Mouse (Mus musculus): ENCODE data around the gene Ttc29. TPM values are rescaled to one million over a fixed set of nuclear protein-coding genes. Genes with fewer than 3 reads are reported as not detected.
A peak's percentile ranks its signal among the peaks of the same experiment; 100 is the strongest.

Ttc29 gene
- 0.05 and 0.09 TPM in 2 replicates for polyA plus RNA-seq (2015; fragmentation: Nextera tagmentation; extraction: Ambion mirVana)

GRCm38 (mm10) chr8:78213074-78213473 is at the start of gene Ttc29:
Ttc29 (plus strand) TSS chr8:78213297.
- Histone ChIP-seq H3K4me1 (replicated peaks) (0 out of 2 replicates have a peak, but pooled peaks cover 3% of the 10 kb centered on the region), H3K9ac (no peak within 1 kb of the TSS), H3K36me3 (no peaks in the 10 kb centered on the region), H3K9me3 (replicated peaks) (no peaks in the 10 kb centered on the region), H3K27me3 (no peaks in the 10 kb centered on the region), H3K27ac (no peak within 1 kb of the TSS), H3K4me2 (peak within 1 kb of the TSS; percentile 25; the same call in 1 of the 2 replicates), H3K4me3 (no peak within 1 kb of the TSS)
- ATAC-seq (replicated peaks; ENCODE audit: insufficient number of reproducible peaks, insufficient read depth, low FRiP score, low read depth), result no peak; the same call in 1 of the 2 replicates
- 2% methylated on average over 11 of the region's 11 CpGs for WGBS

- 80% methylated on average over 1 of the region's 1 CpGs for WGBS
Measured at GRCm38 (mm10) chr8:78171351-78171750, 41.7 kb upstream of the Ttc29 start.

GRCm38 (mm10) chr8:78182654-78183053 is 30.4 kb upstream of the Ttc29 start:
- Histone ChIP-seq H3K4me3 (no peak overlapping the region), H3K4me1 (replicated peaks) (no peaks in the 10 kb centered on the region), H3K4me2 (no peak overlapping the region), H3K36me3 (no peaks in the 10 kb centered on the region), H3K27me3 (no peaks in the 10 kb centered on the region), H3K9ac (no peak overlapping the region), H3K9me3 (replicated peaks) (no peaks in the 10 kb centered on the region), H3K27ac (no peak overlapping the region)
- ATAC-seq (replicated peaks; ENCODE audit: insufficient number of reproducible peaks, insufficient read depth, low FRiP score, low read depth), result no peak
- WGBS, result 74% methylated on average over 7 of the region's 7 CpGs

More at GRCm38 (mm10) chr8:78171351-78171750, 41.7 kb upstream of the Ttc29 start:
- Histone ChIP-seq H3K9ac (no peak overlapping the region), H3K36me3 (no peaks in the 10 kb centered on the region), H3K27me3 (no peaks in the 10 kb centered on the region), H3K27ac (no peak overlapping the region), H3K9me3 (replicated peaks) (no peaks in the 10 kb centered on the region), H3K4me2 (no peak overlapping the region), H3K4me3 (no peak overlapping the region), H3K4me1 (replicated peaks) (no peaks in the 10 kb centered on the region)
- no peak for ATAC-seq (replicated peaks; ENCODE audit: insufficient number of reproducible peaks, insufficient read depth, low FRiP score, low read depth)

- WGBS, result 81% methylated on average over 6 of the region's 6 CpGs
- Histone ChIP-seq H3K9ac (no peak overlapping the region), H3K4me2 (no peak overlapping the region), H3K9me3 (replicated peaks) (no peaks in the 10 kb centered on the region), H3K27me3 (no peaks in the 10 kb centered on the region), H3K36me3 (no peaks in the 10 kb centered on the region), H3K4me1 (replicated peaks) (no peaks in the 10 kb centered on the region), H3K4me3 (no peak overlapping the region), H3K27ac (no peak overlapping the region)
- ATAC-seq (replicated peaks; ENCODE audit: insufficient number of reproducible peaks, insufficient read depth, low FRiP score, low read depth), result no peak
Measured at GRCm38 (mm10) chr8:78183414-78183813, 29.7 kb upstream of the Ttc29 start.

- ATAC-seq (replicated peaks; ENCODE audit: insufficient number of reproducible peaks, insufficient read depth, low FRiP score, low read depth), result no peak
- Histone ChIP-seq H3K36me3 (no peaks in the 10 kb centered on the region), H3K4me1 (replicated peaks) (no peaks in the 10 kb centered on the region), H3K4me2 (no peak overlapping the region), H3K9me3 (replicated peaks) (no peaks in the 10 kb centered on the region), H3K27ac (no peak overlapping the region), H3K4me3 (no peak overlapping the region), H3K9ac (no peak overlapping the region), H3K27me3 (no peaks in the 10 kb centered on the region)
Measured at GRCm38 (mm10) chr8:78187087-78187486, 26.0 kb upstream of the Ttc29 start.

GRCm38 (mm10) chr8:78204229-78204628 is 8.9 kb upstream of the Ttc29 start:
- H3K9ac ChIP-seq, result no peak overlapping the region
- no peak for ATAC-seq (replicated peaks; ENCODE audit: insufficient number of reproducible peaks, insufficient read depth, low FRiP score, low read depth)
- H3K27me3 ChIP-seq, result no peaks in the 10 kb centered on the region
- H3K9me3 ChIP-seq (replicated peaks), result no peaks in the 10 kb centered on the region
- no peak overlapping the region for H3K27ac ChIP-seq
- H3K36me3 ChIP-seq, result no peaks in the 10 kb centered on the region
- H3K4me1 ChIP-seq (replicated peaks), result no peaks in the 10 kb centered on the region
- no peak overlapping the region for H3K4me2 ChIP-seq
- no peak overlapping the region for H3K4me3 ChIP-seq
- 19% methylated on average over 5 of the region's 5 CpGs for WGBS

- Histone ChIP-seq H3K4me3 (no peak overlapping the region), H3K27me3 (no peaks in the 10 kb centered on the region), H3K4me2 (no peak overlapping the region), H3K4me1 (replicated peaks) (0 out of 2 replicates have a peak, but pooled peaks cover 3% of the 10 kb centered on the region), H3K27ac (no peak overlapping the region), H3K9me3 (replicated peaks) (no peaks in the 10 kb centered on the region), H3K36me3 (no peaks in the 10 kb centered on the region), H3K9ac (no peak overlapping the region)
- ATAC-seq (replicated peaks; ENCODE audit: insufficient number of reproducible peaks, insufficient read depth, low FRiP score, low read depth), result no peak
- 45% methylated on average over 3 of the region's 3 CpGs for WGBS
Measured at GRCm38 (mm10) chr8:78210424-78210823, 2.7 kb upstream of the Ttc29 start.

GRCm38 (mm10) chr8:78214645-78215044 is 1.5 kb downstream of the Ttc29 start:
- Histone ChIP-seq H3K36me3 (no peaks in the 10 kb centered on the region), H3K9me3 (replicated peaks) (no peaks in the 10 kb centered on the region), H3K27me3 (no peaks in the 10 kb centered on the region), H3K4me2 (no peak overlapping the region), H3K9ac (no peak overlapping the region), H3K4me1 (replicated peaks) (0 out of 2 replicates have a peak, but pooled peaks cover 3% of the 10 kb centered on the region), H3K4me3 (no peak overlapping the region), H3K27ac (no peak overlapping the region)
- no peak for ATAC-seq (replicated peaks; ENCODE audit: insufficient number of reproducible peaks, insufficient read depth, low FRiP score, low read depth)
- 50% methylated on average over 3 of the region's 3 CpGs for WGBS

- Histone ChIP-seq H3K27ac (no peak overlapping the region), H3K4me3 (no peak overlapping the region), H3K4me2 (no peak overlapping the region), H3K9me3 (replicated peaks) (no peaks in the 10 kb centered on the region), H3K27me3 (no peaks in the 10 kb centered on the region), H3K4me1 (replicated peaks) (no peaks in the 10 kb centered on the region), H3K9ac (no peak overlapping the region), H3K36me3 (no peaks in the 10 kb centered on the region)
- ATAC-seq (replicated peaks; ENCODE audit: insufficient number of reproducible peaks, insufficient read depth, low FRiP score, low read depth), result no peak
- 81% methylated on average over 4 of the region's 4 CpGs for WGBS
Measured at GRCm38 (mm10) chr8:78226087-78226486, 13.0 kb downstream of the Ttc29 start.

- Histone ChIP-seq H3K9ac (no peak overlapping the region), H3K4me3 (no peak overlapping the region), H3K36me3 (no peaks in the 10 kb centered on the region), H3K4me1 (replicated peaks) (no peaks in the 10 kb centered on the region), H3K27me3 (no peaks in the 10 kb centered on the region), H3K9me3 (replicated peaks) (no peaks in the 10 kb centered on the region), H3K4me2 (no peak overlapping the region), H3K27ac (no peak overlapping the region)
- no peak for ATAC-seq (replicated peaks; ENCODE audit: insufficient number of reproducible peaks, insufficient read depth, low FRiP score, low read depth)
- 74% methylated on average over 2 of the region's 2 CpGs for WGBS
Measured at GRCm38 (mm10) chr8:78230721-78231120, 17.6 kb downstream of the Ttc29 start.

GRCm38 (mm10) chr8:78232870-78233707 is 20.0 kb downstream of the Ttc29 start:
- Histone ChIP-seq H3K36me3 (no peaks in the 10 kb centered on the region), H3K27ac (no peak overlapping the region), H3K4me3 (no peak overlapping the region), H3K9ac (no peak overlapping the region), H3K4me1 (replicated peaks) (no peaks in the 10 kb centered on the region), H3K9me3 (replicated peaks) (no peaks in the 10 kb centered on the region), H3K4me2 (no peak overlapping the region), H3K27me3 (no peaks in the 10 kb centered on the region)
- WGBS, result 59% methylated on average over 14 of the region's 14 CpGs
- no peak for ATAC-seq (replicated peaks; ENCODE audit: insufficient number of reproducible peaks, insufficient read depth, low FRiP score, low read depth)

GRCm38 (mm10) chr8:78233708-78234201 is 20.7 kb downstream of the Ttc29 start:
- no peak for ATAC-seq (replicated peaks; ENCODE audit: insufficient number of reproducible peaks, insufficient read depth, low FRiP score, low read depth)
- no peaks in the 10 kb centered on the region for H3K4me1 ChIP-seq (replicated peaks)
- no peak overlapping the region for H3K4me3 ChIP-seq
- no peak overlapping the region for H3K9ac ChIP-seq
- no peaks in the 10 kb centered on the region for H3K36me3 ChIP-seq
- H3K4me2 ChIP-seq, result no peak overlapping the region
- H3K9me3 ChIP-seq (replicated peaks), result no peaks in the 10 kb centered on the region
- no peak overlapping the region for H3K27ac ChIP-seq
- WGBS, result 70% methylated on average over 7 of the region's 7 CpGs
- no peaks in the 10 kb centered on the region for H3K27me3 ChIP-seq

Measured in heart, embryonic 15.5 days (tissue).